7 mouse cellular contexts compared by ENCODE assay signal in the genomic region with DNA sequence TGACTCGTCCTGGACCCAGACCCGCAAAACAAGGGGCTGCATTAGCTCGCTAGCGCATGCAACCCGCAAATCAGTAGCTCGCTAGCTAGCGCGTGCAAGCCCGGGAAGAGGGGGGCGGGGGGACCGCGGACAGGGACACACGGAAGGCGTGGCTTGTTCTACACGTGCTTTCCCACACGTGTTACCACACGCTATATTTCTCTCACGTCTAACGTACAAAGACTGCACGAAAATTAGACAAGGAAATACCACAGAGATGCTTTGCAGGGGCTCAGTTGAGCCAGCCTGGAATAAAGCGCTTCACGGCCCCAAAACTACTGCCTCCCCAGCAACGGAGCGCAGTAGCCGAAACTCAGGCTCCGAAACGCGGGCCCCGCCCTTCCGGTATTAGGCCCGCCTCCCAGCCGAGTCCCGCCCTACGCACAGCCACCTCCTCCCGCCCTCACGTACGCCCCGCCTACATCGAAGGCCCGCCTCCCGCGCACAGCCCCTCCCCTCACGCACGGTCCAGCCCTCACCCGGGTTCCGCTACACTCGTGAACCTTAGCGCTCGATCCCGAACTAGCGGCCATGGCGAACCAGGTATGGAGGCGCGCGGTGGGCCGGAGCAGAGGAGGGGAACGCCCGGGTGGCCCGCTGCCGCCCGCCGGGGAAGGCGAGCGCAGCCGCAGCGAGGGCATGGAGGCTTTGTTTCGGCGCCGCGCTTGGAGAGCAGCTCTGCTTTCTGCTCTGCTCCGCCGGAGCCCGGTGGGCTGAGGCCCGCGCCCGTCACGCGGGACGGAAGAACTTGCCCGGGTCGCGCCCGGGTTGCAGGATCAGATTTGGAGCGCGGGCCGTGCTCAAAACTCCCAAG. TPM values are rescaled to one million over a fixed set of nuclear protein-coding genes. Genes with fewer than 3 reads are reported as not detected.
DNase-seq lines count a peak whose midpoint lies in the region; ATAC-seq and TF ChIP-seq lines count a peak whose summit lies in the region.

A gene (plus strand): TSS at position 482 of the 853 bp plus-strand sequence.

- peaks cover 29% of the 10 kb centered on the region for H3K36me3 ChIP-seq in intestine, postnatal 0 days (ENCODE audit: control insufficient read depth, insufficient read depth)
- peaks cover 27% of the 10 kb centered on the region for H3K36me3 ChIP-seq in midbrain, embryonic 12.5 days
- H3K36me3 ChIP-seq in small intestine, adult 2 months (ENCODE audit: control insufficient read depth, insufficient read depth, low read length), result peaks cover 13% of the 10 kb centered on the region

- H3K27ac ChIP-seq in intestine, postnatal 0 days (ENCODE audit: low read depth, low read length), result peak within 1 kb of the TSS; percentile 83
- peak within 1 kb of the TSS; percentile 66 for H3K27ac ChIP-seq in midbrain, embryonic 12.5 days (replicated peaks)
- peak within 1 kb of the TSS; percentile 26; the same call in 1 of the 2 replicates for H3K27ac ChIP-seq in small intestine, adult 2 months (ENCODE audit: insufficient read depth, low read depth, low read length)

- DNase-seq in adrenal gland, adult 8-10 months, result peak; percentile 88
- peak; percentile 98 for DNase-seq in embryo, embryonic 9.5 days (ENCODE audit: extremely low spot score)
- DNase-seq in gonadal fat pad, adult 2 months (ENCODE audit: low read depth), result no peak
- DNase-seq in left cerebral cortex, postnatal 4 days, result peak; percentile 93

- no peaks in the 10 kb centered on the region for H3K27me3 ChIP-seq in intestine, postnatal 0 days (replicated peaks; ENCODE audit: control insufficient read depth, insufficient read depth, low read length)
- no peaks in the 10 kb centered on the region; the same call in 1 of the 2 replicates for H3K27me3 ChIP-seq in midbrain, embryonic 12.5 days
- H3K27me3 ChIP-seq in small intestine, adult 2 months (ENCODE audit: control insufficient read depth, insufficient read depth, low read length), result no peaks in the 10 kb centered on the region

- ATAC-seq in intestine, postnatal 0 days, result peak; percentile 99
- peak; percentile 99 for ATAC-seq in midbrain, embryonic 12.5 days (ENCODE audit: low FRiP score, low read depth)

- intact Hi-C loops in left cerebral cortex, postnatal 4 days (cut with DNase I), result no loop called here

- peak within 1 kb of the TSS; percentile 83 for H3K9ac ChIP-seq in intestine, postnatal 0 days (ENCODE audit: low read depth, low read length)
- H3K9ac ChIP-seq in midbrain, embryonic 12.5 days (replicated peaks), result peak within 1 kb of the TSS; percentile 71

- under 1% methylated on average over 86 of the region's 86 CpGs for WGBS in intestine, postnatal 0 days
- under 1% methylated on average over 86 of the region's 86 CpGs for WGBS in midbrain, embryonic 12.5 days
- WGBS in small intestine, adult 2 months, result under 1% methylated on average over 86 of the region's 86 CpGs

- H3K4me3 ChIP-seq in intestine, postnatal 0 days (ENCODE audit: low read depth, low read length), result peak within 1 kb of the TSS; percentile 93
- peak within 1 kb of the TSS; percentile 73 for H3K4me3 ChIP-seq in midbrain, embryonic 12.5 days
- H3K4me3 ChIP-seq in small intestine, adult 2 months (ENCODE audit: low read depth, low read length), result peak within 1 kb of the TSS; percentile 91

- H3K4me1 ChIP-seq in intestine, postnatal 0 days (replicated peaks; ENCODE audit: control insufficient read depth, insufficient read depth, low read length), result no peaks in the 10 kb centered on the region; the same call in 1 of the 2 replicates
- peaks cover 18% of the 10 kb centered on the region for H3K4me1 ChIP-seq in midbrain, embryonic 12.5 days
- H3K4me1 ChIP-seq in small intestine, adult 2 months (ENCODE audit: control insufficient read depth, insufficient read depth, insufficient read length, low read length), result no peaks in the 10 kb centered on the region; the same call in 1 of the 2 replicates

- peak; percentile 49 for TF ChIP-seq CTCF in intestine, postnatal 0 days (IDR thresholded peaks at IDR 0.05; ENCODE audit: low read depth)
- TF ChIP-seq CTCF in small intestine, adult 2 months (IDR thresholded peaks at IDR 0.05; ENCODE audit: extremely low read depth, insufficient read length, insufficient replicate concordance, low read depth, low read length), result no peak

- peak; percentile 60 for TF ChIP-seq POLR2A in small intestine, adult 2 months (IDR thresholded peaks at IDR 0.05; ENCODE audit: low read depth, low read length)

- H3K9me3 ChIP-seq in intestine, postnatal 0 days (ENCODE audit: control insufficient read depth), result no peaks in the 10 kb centered on the region
- H3K9me3 ChIP-seq in midbrain, embryonic 12.5 days, result no peaks in the 10 kb centered on the region

- peak within 1 kb of the TSS; percentile 87 for H3K4me2 ChIP-seq in intestine, postnatal 0 days (replicated peaks; ENCODE audit: low read depth)
- H3K4me2 ChIP-seq in midbrain, embryonic 12.5 days (replicated peaks), result peak within 1 kb of the TSS; percentile 81

RNA-seq across cellular contexts. Expression of the gene that starts here (rescaled TPM):
- total RNA-seq in adrenal gland, adult 8-10 months (2022), result 100 to 1,000 TPM; 170 to 219 (median 196) TPM
- 102 and 114 TPM in 2 replicates for polyA plus RNA-seq in gonadal fat pad, adult 2 months (2012; rRNA removed)
- 105 and 111 TPM in 2 replicates for polyA plus RNA-seq in intestine, postnatal 0 days (2015; fragmentation: Nextera tagmentation; extraction: Ambion mirVana)
- total RNA-seq in left cerebral cortex, postnatal 4 days (2021), result 100 to 1,000 TPM; 120 to 122 TPM
- 244 and 245 TPM in 2 replicates for polyA plus RNA-seq in midbrain, embryonic 12.5 days (2016; fragmentation: Nextera tagmentation; extraction: Ambion mirVana)
- 5.3 and 8.4 TPM in 2 replicates for polyA plus RNA-seq in small intestine, adult 2 months (2012; rRNA removed)

Comparison
In these comparisons a context has a peak if more than half of its experiments do, and no peak if none do; other contexts are left out.
1. RNA of the gene that starts here (polyA plus RNA-seq): 244 to 245 TPM in midbrain, embryonic 12.5 days, 102 to 114 TPM in gonadal fat pad, adult 2 months and 105 to 111 TPM in intestine, postnatal 0 days; 5.3 to 8.4 TPM in small intestine, adult 2 months; every median in the first group is over 10 times any median in the second.
2. H3K27ac ChIP-seq: peak in every context shown above with its lines; median percentile 83 in intestine, postnatal 0 days; 66 in midbrain, embryonic 12.5 days; 26 in small intestine, adult 2 months.
3. Peak in every context shown above with its lines, with median percentiles within 50 percentile points of each other: H3K4me3 ChIP-seq.